Mouse (Mus musculus): ENCODE data around the gene Olfr305. TPM values are rescaled to one million over a fixed set of nuclear protein-coding genes. Genes with fewer than 3 reads are reported as not detected.
"Not testable (repeated sequence)": the region's sequence is repeated elsewhere in the genome, so short reads cannot be mapped to it uniquely, and the experiment has no call there.

The Olfr305 gene
- not detected in 2 replicates for polyA plus RNA-seq (2012; rRNA removed)

- 70% methylated on average over 1 of the region's 1 CpGs for WGBS
- H3K27ac ChIP-seq (ENCODE audit: insufficient read depth, low read depth, low read length): no peak within 1 kb of the TSS
- TF ChIP-seq CTCF (IDR thresholded peaks at IDR 0.05; ENCODE audit: extremely low read depth, insufficient read length, insufficient replicate concordance, low read depth, low read length) (no peak), POLR2A (IDR thresholded peaks at IDR 0.05; ENCODE audit: low read depth, low read length) (no peak)
Observed at GRCm38 (mm10) chr7:86366828-86367227, at the start of gene Olfr305. Gene Olfr305 (minus strand): TSS chr7:86366928.

DNA sequence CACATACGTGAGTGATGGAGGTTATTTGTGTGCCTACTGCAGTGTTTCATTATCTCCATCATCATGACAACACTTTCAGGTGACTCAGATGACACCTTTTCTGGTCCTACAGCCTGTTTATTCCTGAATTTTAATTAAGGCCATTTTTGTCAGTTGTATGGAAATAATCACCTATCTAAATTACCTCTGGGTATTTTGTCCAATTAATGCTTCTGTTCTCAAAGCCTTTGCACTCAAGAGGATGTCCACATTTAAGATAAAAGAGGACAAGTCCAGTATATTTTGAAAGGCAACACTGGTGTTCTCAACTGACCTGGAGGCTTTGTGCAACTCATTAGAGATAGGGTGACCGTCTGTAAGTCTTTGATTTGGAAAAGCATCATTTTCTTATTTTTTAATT is 36.8 kb upstream of the Olfr305 start, which contains the start of gene Olfr301:
Gene Olfr301, plus strand, starts transcription at position 301 of the 400 bp plus-strand sequence.
- TF ChIP-seq CTCF (IDR thresholded peaks at IDR 0.05; ENCODE audit: extremely low read depth, insufficient read length, insufficient replicate concordance, low read depth, low read length): no peak
- TF ChIP-seq POLR2A (IDR thresholded peaks at IDR 0.05; ENCODE audit: low read depth, low read length): no peak

More at GRCm38 (mm10) chr7:86366828-86367227, at the start of gene Olfr305:
- no peaks in the 10 kb centered on the region for H3K36me3 ChIP-seq (ENCODE audit: control insufficient read depth, insufficient read depth, low read length)
- H3K27me3 ChIP-seq (ENCODE audit: control insufficient read depth, insufficient read depth, low read length): no peaks in the 10 kb centered on the region
- no peak within 1 kb of the TSS for H3K4me3 ChIP-seq (ENCODE audit: low read depth, low read length)
- H3K4me1 ChIP-seq (ENCODE audit: control insufficient read depth, insufficient read depth, insufficient read length, low read length): no peaks in the 10 kb centered on the region

DNA sequence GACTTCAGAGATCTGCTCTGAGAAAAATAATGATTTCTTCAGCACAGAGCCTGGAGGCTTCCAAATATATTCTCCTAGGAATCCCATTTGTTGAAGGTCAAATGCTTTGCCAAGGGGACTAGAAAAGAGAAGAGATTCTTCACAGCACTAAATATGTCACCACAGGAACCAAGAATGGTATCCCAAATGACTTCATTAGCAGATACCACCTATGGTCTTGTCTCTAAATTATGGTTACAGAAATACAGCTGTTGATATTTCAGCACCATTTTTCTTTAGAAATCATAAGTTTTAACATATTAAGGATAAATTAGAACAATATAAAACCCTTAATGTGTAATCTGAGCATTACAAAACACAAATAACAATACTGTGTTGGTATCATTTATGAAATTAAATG is 31.0 kb upstream of the Olfr305 start, which contains the start of gene Olfr303:
Gene Olfr303, minus strand, starts transcription at position 101 of the 400 bp plus-strand sequence.
- no peak for TF ChIP-seq CTCF (IDR thresholded peaks at IDR 0.05; ENCODE audit: extremely low read depth, insufficient read length, insufficient replicate concordance, low read depth, low read length)
- Histone ChIP-seq H3K4me3 (ENCODE audit: low read depth, low read length) (no peak within 1 kb of the TSS), H3K27ac (ENCODE audit: insufficient read depth, low read depth, low read length) (no peak within 1 kb of the TSS), H3K4me1 (ENCODE audit: control insufficient read depth, insufficient read depth, insufficient read length, low read length) (no peaks in the 10 kb centered on the region), H3K27me3 (ENCODE audit: control insufficient read depth, insufficient read depth, low read length) (no peaks in the 10 kb centered on the region), H3K36me3 (ENCODE audit: control insufficient read depth, insufficient read depth, low read length) (no peaks in the 10 kb centered on the region)

More for the DNA sequence above, 36.8 kb upstream of the Olfr305 start, which contains the start of gene Olfr301:
- WGBS: 79% methylated on average over 2 of the region's 2 CpGs
- H3K4me1 ChIP-seq (ENCODE audit: control insufficient read depth, insufficient read depth, insufficient read length, low read length): no peaks in the 10 kb centered on the region
- no peak within 1 kb of the TSS for H3K4me3 ChIP-seq (ENCODE audit: low read depth, low read length)
- H3K36me3 ChIP-seq (ENCODE audit: control insufficient read depth, insufficient read depth, low read length): no peaks in the 10 kb centered on the region
- no peak within 1 kb of the TSS for H3K27ac ChIP-seq (ENCODE audit: insufficient read depth, low read depth, low read length)
- H3K27me3 ChIP-seq (ENCODE audit: control insufficient read depth, insufficient read depth, low read length): no peaks in the 10 kb centered on the region

DNA sequence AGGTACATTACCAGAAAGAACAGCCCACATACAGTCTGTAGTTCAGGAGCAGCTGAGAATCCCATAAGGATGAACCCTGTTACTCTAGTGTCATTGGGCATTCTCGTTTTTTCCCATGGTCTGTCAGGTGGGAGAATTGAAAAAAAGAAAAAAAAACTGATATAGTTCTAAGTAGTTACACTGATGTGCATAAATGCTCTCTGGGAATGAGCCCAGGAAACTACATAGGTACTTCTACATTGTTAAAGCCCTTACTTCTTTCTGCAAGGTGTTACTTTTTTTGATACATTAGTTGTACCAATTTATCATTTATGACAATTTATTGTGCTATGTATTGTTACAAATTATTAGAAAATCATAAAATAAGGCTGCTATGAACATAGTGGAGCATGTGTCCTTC is 19.8 kb upstream of the Olfr305 start, which contains the start of gene Olfr304:
Gene Olfr304, minus strand, starts transcription at position 101 of the 400 bp plus-strand sequence.
- H3K27me3 ChIP-seq (ENCODE audit: control insufficient read depth, insufficient read depth, low read length): no peaks in the 10 kb centered on the region
- no peak within 1 kb of the TSS for H3K4me3 ChIP-seq (ENCODE audit: low read depth, low read length)
- 44% methylated on average over 1 of the region's 1 CpGs for WGBS
- no peaks in the 10 kb centered on the region for H3K36me3 ChIP-seq (ENCODE audit: control insufficient read depth, insufficient read depth, low read length)
- H3K27ac ChIP-seq (ENCODE audit: insufficient read depth, low read depth, low read length): no peak within 1 kb of the TSS
- no peaks in the 10 kb centered on the region for H3K4me1 ChIP-seq (ENCODE audit: control insufficient read depth, insufficient read depth, insufficient read length, low read length)
- no peak for TF ChIP-seq POLR2A (IDR thresholded peaks at IDR 0.05; ENCODE audit: low read depth, low read length)
- TF ChIP-seq CTCF (IDR thresholded peaks at IDR 0.05; ENCODE audit: extremely low read depth, insufficient read length, insufficient replicate concordance, low read depth, low read length): no peak

GRCm38 (mm10) chr7:86385769-86386168 is 19.0 kb upstream of the Olfr305 start:
- no peaks in the 10 kb centered on the region for H3K27me3 ChIP-seq (ENCODE audit: control insufficient read depth, insufficient read depth, low read length)
- H3K4me1 ChIP-seq (ENCODE audit: control insufficient read depth, insufficient read depth, insufficient read length, low read length): no peaks in the 10 kb centered on the region
- no peaks in the 10 kb centered on the region for H3K36me3 ChIP-seq (ENCODE audit: control insufficient read depth, insufficient read depth, low read length)
- H3K27ac ChIP-seq (ENCODE audit: insufficient read depth, low read depth, low read length): no peak overlapping the region
- no peak for TF ChIP-seq POLR2A (IDR thresholded peaks at IDR 0.05; ENCODE audit: low read depth, low read length)
- TF ChIP-seq CTCF (IDR thresholded peaks at IDR 0.05; ENCODE audit: extremely low read depth, insufficient read length, insufficient replicate concordance, low read depth, low read length): no peak
- no peak overlapping the region for H3K4me3 ChIP-seq (ENCODE audit: low read depth, low read length)
- WGBS: 57% methylated on average over 3 of the region's 3 CpGs

DNA sequence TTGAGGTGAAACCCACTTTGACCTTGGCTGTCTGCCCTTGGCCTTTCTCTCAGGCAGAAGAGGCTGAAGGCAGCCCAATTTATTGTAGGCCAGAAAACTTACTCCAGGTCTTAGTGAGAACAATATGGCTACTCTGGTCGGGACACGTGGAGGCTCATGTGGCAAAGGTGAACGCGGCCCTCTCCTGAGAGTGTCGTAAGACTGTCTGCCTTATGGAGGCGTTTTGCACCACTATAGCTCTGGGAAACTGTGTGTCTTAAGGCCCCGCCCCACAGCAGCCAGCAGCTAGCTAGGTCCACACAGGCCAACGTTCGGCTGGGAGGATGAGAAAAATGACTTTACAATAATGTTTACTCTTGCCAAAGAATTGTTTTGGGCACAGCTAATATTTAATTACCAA is 20.4 kb downstream of the Olfr305 start:
- not testable (repeated sequence) for H3K4me1 ChIP-seq (ENCODE audit: control insufficient read depth, insufficient read depth, insufficient read length, low read length); H3K36me3 ChIP-seq (ENCODE audit: control insufficient read depth, insufficient read depth, low read length); H3K27ac ChIP-seq (ENCODE audit: insufficient read depth, low read depth, low read length); H3K27me3 ChIP-seq (ENCODE audit: control insufficient read depth, insufficient read depth, low read length); H3K4me3 ChIP-seq (ENCODE audit: low read depth, low read length)
- WGBS: 90% methylated on average over 9 of the region's 9 CpGs

DNA sequence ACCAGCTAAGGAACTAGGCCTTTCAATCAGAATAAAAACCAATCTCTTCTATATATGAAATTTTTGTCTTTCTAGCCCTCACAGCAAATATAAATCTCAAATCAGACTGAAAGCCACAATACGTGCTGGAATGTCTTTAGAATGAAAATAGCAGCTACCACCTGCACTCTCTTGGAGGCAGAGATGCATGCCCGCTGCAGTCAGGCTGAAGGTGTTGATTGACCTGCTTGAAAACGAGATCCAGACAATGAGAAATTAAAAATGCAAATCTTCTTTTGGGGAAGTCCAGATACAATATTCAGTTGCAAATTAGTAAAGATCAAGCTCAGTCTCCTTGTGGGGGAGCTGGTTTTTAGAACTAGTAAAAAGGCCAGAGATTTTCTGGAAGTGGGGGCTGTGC is 22.5 kb downstream of the Olfr305 start:
- no peak for TF ChIP-seq POLR2A (IDR thresholded peaks at IDR 0.05; ENCODE audit: low read depth, low read length)
- no peak for TF ChIP-seq CTCF (IDR thresholded peaks at IDR 0.05; ENCODE audit: extremely low read depth, insufficient read length, insufficient replicate concordance, low read depth, low read length)
- Histone ChIP-seq H3K4me3 (ENCODE audit: low read depth, low read length) (no peak overlapping the region), H3K4me1 (ENCODE audit: control insufficient read depth, insufficient read depth, insufficient read length, low read length) (no peaks in the 10 kb centered on the region), H3K36me3 (ENCODE audit: control insufficient read depth, insufficient read depth, low read length) (no peaks in the 10 kb centered on the region), H3K27me3 (ENCODE audit: control insufficient read depth, insufficient read depth, low read length) (no peaks in the 10 kb centered on the region), H3K27ac (ENCODE audit: insufficient read depth, low read depth, low read length) (no peak overlapping the region)
- 68% methylated on average over 3 of the region's 3 CpGs for WGBS
